Mouse (Mus musculus) heart, embryonic 16.5 days (tissue): ENCODE measurements at regions not wholly inside any gene's neighbourhood (a gene's known extent, or its start where the extent isn't known, plus 50 kb on each side); places are given as distances from the start of the nearest gene placed in this dataset.

ENCODE experiments used
- ATAC-seq: fragments of 200-750 bp; cut with Nextera tagmentation; replicated peaks from 2 replicates; pipeline ENCODE4 v1.8.0; 2017; ENCODE audit warnings: moderate number of reproducible peaks; ENCODE audit not compliant: insufficient read depth, low FRiP score; ENCODE audit errors: extremely low read depth
- H3K27ac ChIP-seq: fragments of 300-500 bp; sonication (generic); 2 replicates; pipeline ENCODE4 v1.5.1; 2014; ENCODE audit warnings: mild to moderate bottlenecking, low read length, control low read depth, moderate library complexity
- H3K27me3 ChIP-seq: fragments of 300-500 bp; sonication (generic); 2 replicates; pipeline ENCODE4 v1.6.1; 2014; ENCODE audit warnings: low read length, mixed read lengths; ENCODE audit not compliant: control insufficient read depth, insufficient read depth
- H3K36me3 ChIP-seq: fragments of 300-500 bp; sonication (generic); 2 replicates; pipeline ENCODE4 v1.6.1; 2014; ENCODE audit not compliant: control insufficient read depth, insufficient read depth
- H3K4me1 ChIP-seq: fragments of 300-500 bp; sonication (generic); 2 replicates; pipeline ENCODE4 v1.6.1; 2014; ENCODE audit warnings: low read length, mixed read lengths; ENCODE audit not compliant: control insufficient read depth, insufficient read depth
- H3K4me2 ChIP-seq: fragments of 300-500 bp; sonication (generic); 2 replicates; pipeline ENCODE4 v1.6.1; 2014; ENCODE audit warnings: low read depth, mild to moderate bottlenecking, control low read depth, low read length
- H3K4me3 ChIP-seq: fragments of 300-500 bp; sonication (generic); 2 replicates; pipeline ENCODE4 v1.5.1; 2014; ENCODE audit warnings: mild to moderate bottlenecking, control low read depth, low read length
- H3K9ac ChIP-seq: fragments of 300-500 bp; sonication (generic); 2 replicates; pipeline ENCODE4 v1.6.1; 2014; ENCODE audit warnings: low read length, control low read depth
- H3K9me3 ChIP-seq: fragments of 300-500 bp; sonication (generic); replicated peaks from 2 replicates; pipeline ENCODE4 v1.6.1; 2016; ENCODE audit warnings: low read length; ENCODE audit not compliant: control insufficient read depth
- WGBS: fragments of 180-500 bp; shearing (Covaris S2); extraction: QIAGEN DNeasy Blood & Tissue Kit; methylation state at CpG from one replicate; pipeline ENCODE4 v1.1.7; 2014; 5-methylcytosine and 5-hydroxymethylcytosine counted together

DNA sequence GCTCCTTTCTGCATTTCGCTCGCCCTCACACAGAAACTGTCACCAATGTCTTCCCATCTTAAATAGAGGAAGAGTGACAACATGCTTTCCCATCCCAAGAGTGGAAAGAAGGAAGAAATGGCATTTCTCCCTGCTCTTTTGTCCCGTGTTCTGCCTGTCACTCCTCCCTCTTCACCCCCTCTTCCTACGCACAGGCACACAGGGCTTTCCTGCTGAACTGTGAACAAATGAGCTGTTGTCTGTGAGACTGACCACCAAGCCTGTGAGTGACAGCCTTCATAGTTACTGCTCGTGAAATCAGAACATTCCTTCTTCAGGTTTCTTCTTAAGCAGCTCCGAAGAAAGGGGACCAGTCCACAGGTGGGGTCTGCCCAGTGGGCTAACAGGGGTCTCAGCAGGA lies 1134.8 kb upstream of the Gulo start:
- no peaks in the 10 kb centered on the region for H3K9me3 ChIP-seq
- no peak overlapping the region for H3K4me3 ChIP-seq
- H3K27ac ChIP-seq: no peak overlapping the region
- H3K4me1 ChIP-seq: peaks cover 9% of the 10 kb centered on the region
- 66% methylated on average over 6 of the region's 6 CpGs for WGBS
- H3K9ac ChIP-seq: no peak overlapping the region
- H3K4me2 ChIP-seq: no peak overlapping the region
- H3K36me3 ChIP-seq: no peaks in the 10 kb centered on the region
- no peak for ATAC-seq
- no peaks in the 10 kb centered on the region for H3K27me3 ChIP-seq

DNA sequence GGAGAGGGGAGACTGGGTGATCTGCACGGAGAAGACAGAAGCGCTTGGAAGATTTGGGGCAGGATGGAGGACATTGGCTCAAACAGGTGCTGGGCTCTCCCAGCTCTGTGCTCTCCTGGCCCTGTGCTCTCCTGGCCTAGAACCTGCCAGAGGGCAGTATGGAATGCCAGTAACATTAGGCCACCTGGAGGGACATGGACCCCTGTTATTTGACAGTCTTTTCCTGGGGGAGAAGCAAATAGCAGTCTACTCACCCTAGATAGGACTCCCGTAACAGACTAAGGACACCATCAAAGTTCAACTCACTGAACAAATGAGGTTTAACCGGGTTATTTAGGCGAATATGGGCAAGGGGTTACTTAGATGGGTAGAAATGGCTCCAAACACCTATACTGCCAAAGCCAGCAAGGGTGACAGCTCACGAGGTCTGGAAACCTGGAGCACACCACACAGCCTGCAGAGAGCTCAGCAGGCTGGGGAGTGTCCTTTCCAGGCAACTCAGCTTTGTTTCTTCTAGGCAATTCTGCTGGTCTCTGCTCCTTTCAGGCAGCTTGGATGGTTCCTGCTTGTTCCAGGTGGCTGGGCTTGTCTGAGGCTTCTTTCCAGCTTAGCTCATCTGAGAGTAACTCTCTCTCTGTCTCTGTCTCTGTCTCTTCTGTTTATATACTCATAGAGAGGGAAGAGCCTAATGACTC lies 1133.7 kb upstream of the Gulo start:
- Histone ChIP-seq H3K4me3 (no peak overlapping the region), H3K9ac (no peak overlapping the region), H3K9me3 (no peaks in the 10 kb centered on the region), H3K27ac (no peak overlapping the region), H3K4me1 (peaks cover 9% of the 10 kb centered on the region), H3K27me3 (no peaks in the 10 kb centered on the region), H3K4me2 (no peak overlapping the region), H3K36me3 (no peaks in the 10 kb centered on the region)
- no peak for ATAC-seq
- 86% methylated on average over 6 of the region's 6 CpGs for WGBS

DNA sequence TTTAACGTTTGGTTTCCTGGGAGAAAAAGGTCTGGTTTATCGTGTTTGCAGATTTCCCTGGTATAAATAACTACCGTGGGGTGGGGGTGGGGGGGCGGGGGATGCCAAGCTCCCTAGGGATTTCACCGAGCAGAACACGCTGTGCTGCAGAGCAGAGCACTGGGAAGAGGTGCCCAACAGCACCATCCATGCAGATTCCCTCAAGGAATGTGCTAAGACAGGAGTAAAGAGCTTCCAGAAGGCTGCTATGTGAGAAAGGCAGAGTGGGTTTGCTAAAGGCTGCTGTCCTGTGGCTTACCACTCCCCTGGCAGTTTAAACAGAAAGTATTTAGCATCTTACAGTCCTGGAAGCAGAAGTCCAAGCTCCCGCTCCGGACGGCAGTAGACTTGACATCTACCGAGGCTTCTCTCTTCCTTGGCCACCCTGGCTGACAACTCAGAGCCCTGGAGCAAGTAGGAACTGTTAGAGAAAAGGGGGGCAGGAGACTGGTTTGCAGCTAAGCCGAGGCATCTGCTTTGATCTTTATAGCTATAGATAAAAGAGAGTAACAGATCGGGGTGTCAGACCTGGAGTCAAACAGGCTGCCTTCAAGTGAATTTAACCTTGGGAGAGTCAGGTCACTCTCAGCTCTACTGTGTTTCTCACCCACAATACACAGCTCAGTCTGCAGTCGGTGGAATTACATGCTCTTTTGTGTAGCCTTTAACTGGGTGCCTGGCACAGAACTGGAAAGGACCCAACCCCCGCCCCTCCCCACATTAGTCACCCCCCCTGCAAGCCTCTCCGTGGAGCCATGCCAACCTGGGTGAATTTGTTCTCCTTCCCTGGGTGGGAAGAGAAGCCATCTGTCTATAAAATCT lies 1132.8 kb upstream of the Gulo start:
- 20% methylated on average over 15 of the region's 15 CpGs for WGBS

DNA sequence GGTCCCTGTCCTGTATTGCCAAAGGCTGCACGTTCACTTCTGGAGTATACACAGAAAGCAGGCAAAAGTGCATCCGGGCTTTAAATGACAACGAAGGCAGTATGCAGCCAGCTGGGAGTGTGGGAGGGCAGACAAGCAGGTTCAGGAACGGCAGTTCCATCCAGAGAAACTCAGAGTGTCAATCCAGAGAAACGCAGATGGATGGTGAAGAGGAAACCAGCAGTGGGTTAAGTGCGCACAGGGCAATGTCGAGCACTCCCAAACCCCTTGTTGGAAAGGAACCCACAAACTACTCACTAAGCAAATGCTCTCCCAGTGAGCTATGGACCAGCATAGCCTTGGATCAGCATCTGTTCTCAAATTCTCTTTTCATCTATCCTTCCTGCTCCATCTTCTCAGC lies 1132.1 kb upstream of the Gulo start:
- Histone ChIP-seq H3K4me1 (peaks cover 12% of the 10 kb centered on the region), H3K9ac (no peak overlapping the region)

More for the DNA sequence above, 1132.8 kb upstream of the Gulo start:
- no peak for ATAC-seq
- Histone ChIP-seq H3K9me3 (no peaks in the 10 kb centered on the region), H3K4me1 (peaks cover 9% of the 10 kb centered on the region), H3K9ac (0 out of 2 replicates have a peak overlapping the region, but pooled peaks have one; percentile 44), H3K4me2 (peak overlapping the region; percentile 52), H3K36me3 (no peaks in the 10 kb centered on the region), H3K4me3 (peak overlapping the region; percentile 20), H3K27me3 (no peaks in the 10 kb centered on the region), H3K27ac (no peak overlapping the region)

DNA sequence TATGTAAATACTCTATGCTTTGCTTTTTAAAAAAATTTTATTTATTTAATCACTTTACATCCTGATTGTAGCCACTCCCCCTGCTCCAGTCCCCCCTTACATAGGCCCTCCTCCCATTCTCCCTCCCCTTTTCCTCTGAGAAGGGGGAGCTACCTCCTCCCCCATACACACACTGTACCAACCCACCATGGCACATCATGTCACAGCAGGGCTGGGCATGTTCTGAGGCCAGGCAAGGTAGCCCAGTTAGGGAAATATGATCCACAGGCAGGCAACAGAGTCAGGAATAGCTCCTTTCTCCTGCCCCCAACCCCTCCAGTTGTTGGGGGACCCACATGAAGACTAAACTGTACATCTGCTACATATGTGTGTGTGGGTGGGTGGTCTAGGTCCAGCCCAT lies 1130.7 kb upstream of the Gulo start:
- Histone ChIP-seq H3K27ac (no peak overlapping the region), H3K9me3 (no peaks in the 10 kb centered on the region), H3K4me3 (no peak overlapping the region), H3K4me2 (no peak overlapping the region), H3K27me3 (no peaks in the 10 kb centered on the region), H3K36me3 (no peaks in the 10 kb centered on the region), H3K4me1 (peaks cover 27% of the 10 kb centered on the region), H3K9ac (no peak overlapping the region)
- no peak for ATAC-seq

More for the DNA sequence above, 1132.1 kb upstream of the Gulo start:
- 68% methylated on average over 7 of the region's 7 CpGs for WGBS
- no peak for ATAC-seq
- Histone ChIP-seq H3K9me3 (no peaks in the 10 kb centered on the region), H3K27me3 (no peaks in the 10 kb centered on the region), H3K36me3 (no peaks in the 10 kb centered on the region), H3K4me3 (no peak overlapping the region), H3K4me2 (peak overlapping the region; percentile 52; the same call in 1 of the 2 replicates), H3K27ac (no peak overlapping the region)

DNA sequence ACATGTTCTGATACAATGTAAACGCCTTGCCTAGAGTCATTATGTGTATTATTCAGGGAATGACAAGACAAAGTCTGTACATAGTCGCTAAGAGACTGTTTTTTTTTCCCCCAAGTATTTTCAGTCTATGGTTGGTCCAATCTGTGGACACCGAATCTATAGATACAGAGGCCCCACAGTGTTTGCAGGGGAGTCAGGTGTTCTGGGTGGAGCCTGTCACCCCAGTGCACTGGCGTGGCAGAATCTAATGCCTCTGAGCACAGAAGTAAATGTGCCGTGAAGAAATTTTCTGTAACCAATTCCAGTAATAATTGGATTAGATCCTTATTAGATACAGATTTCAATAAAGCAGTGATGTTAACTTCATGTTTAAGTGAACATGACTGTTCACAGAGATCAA lies 1130.1 kb upstream of the Gulo start:
- Histone ChIP-seq H3K4me1 (peaks cover 32% of the 10 kb centered on the region), H3K9me3 (no peaks in the 10 kb centered on the region), H3K27me3 (no peaks in the 10 kb centered on the region), H3K4me3 (no peak overlapping the region), H3K36me3 (no peaks in the 10 kb centered on the region), H3K4me2 (no peak overlapping the region), H3K9ac (no peak overlapping the region), H3K27ac (no peak overlapping the region)
- ATAC-seq: no peak
- WGBS: 72% methylated on average over 5 of the region's 5 CpGs

DNA sequence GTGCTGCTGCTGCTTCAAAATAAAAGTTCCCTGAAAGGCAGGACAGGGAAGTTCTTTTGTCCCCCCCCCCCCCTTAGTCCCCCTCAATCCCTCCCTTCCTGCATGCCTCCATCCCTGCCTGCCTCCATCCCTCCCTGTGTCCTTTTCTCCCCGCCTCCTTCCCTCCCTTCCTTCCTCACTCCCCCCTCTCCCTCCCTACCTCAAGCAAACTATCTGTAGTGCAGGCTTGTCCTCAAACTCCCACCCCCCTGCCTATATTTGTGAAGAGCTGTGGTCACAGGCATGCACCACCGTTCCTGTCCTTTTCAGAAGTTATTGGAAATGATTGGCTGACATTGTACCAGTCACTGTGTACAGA lies 1127.1 kb upstream of the Gulo start:
- WGBS: 24% methylated on average over 2 of the region's 2 CpGs
- ATAC-seq: no peak
- no peak overlapping the region; the same call in 1 of the 2 replicates for H3K4me2 ChIP-seq

DNA sequence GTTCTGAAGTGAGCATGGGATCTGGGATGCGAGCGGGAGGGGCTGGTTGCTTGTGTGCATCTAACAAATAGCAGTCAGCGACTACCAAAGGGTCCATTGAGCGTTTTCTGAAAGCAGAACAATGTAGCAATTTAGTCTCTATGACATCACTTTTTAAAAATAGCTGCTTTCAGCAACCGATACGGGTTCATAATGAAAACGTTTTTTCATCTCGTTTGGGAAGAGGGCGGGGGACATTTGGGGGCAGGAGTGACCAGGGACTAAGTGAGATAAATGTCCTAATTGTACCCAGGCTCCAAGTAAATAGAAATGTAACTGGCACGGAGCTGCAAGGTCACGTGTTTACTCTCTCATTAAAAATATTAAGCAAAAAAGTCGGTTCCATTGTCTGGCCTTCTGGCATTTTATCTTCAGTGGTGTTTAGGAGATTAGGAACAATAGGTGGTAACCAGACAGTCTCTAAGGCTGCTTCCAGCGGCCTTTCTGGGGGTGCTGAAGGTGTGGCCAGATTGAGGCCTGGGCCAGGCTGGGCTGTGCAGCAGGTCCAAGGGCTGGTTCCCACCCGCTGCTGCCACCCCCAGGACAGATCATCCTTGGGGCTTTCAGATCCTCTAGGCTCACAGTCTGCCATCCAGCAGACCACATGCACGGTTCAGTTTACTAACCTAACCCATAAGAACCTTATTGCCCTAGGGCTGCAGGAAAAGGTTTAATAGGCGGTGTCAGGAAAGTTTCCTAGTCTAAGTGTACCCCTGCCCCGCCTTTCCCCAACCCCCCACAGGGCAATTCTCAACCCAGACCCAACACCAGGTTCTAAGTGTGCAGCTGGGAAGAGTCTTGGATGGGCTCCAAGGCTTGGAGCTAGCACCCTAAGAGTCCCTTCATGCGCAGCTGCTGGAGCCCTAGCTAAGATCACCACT lies 1126.5 kb upstream of the Gulo start:
- Histone ChIP-seq H3K4me1 (peaks cover 36% of the 10 kb centered on the region), H3K27me3 (no peaks in the 10 kb centered on the region), H3K4me2 (peak overlapping the region; percentile 48), H3K9ac (peak overlapping the region; percentile 54), H3K36me3 (no peaks in the 10 kb centered on the region), H3K9me3 (no peaks in the 10 kb centered on the region), H3K4me3 (peak overlapping the region; percentile 0; the same call in 1 of the 2 replicates), H3K27ac (peak overlapping the region; percentile 87)
- 16% methylated on average over 18 of the region's 18 CpGs for WGBS
- ATAC-seq: peak; percentile 90

More for the DNA sequence above, 1127.1 kb upstream of the Gulo start:
- H3K9ac ChIP-seq: no peak overlapping the region; the same call in 1 of the 2 replicates
- no peak overlapping the region for H3K4me3 ChIP-seq
- H3K27ac ChIP-seq: peak overlapping the region; percentile 33
- H3K9me3 ChIP-seq: no peaks in the 10 kb centered on the region
- H3K36me3 ChIP-seq: no peaks in the 10 kb centered on the region
- H3K4me1 ChIP-seq: peaks cover 36% of the 10 kb centered on the region
- no peaks in the 10 kb centered on the region for H3K27me3 ChIP-seq
